Mouse (Mus musculus) ES-E14 (cell line): ENCODE measurements around the gene Alkbh2.
A peak's percentile ranks its signal among the peaks of the same experiment; 100 is the strongest.

Experiments used
- CHD2 ChIP-seq: IDR thresholded peaks from 2 replicates; pipeline ENCODE4 v1.6.1; 2014; ENCODE audit warnings: mild to moderate bottlenecking, low read depth, low read length, inconsistent platforms
- HCFC1 ChIP-seq: IDR thresholded peaks from 2 replicates; pipeline ENCODE4 v1.6.1; 2012; ENCODE audit warnings: low read length, inconsistent platforms, borderline replicate concordance; ENCODE audit not compliant: insufficient read depth
- MAFK ChIP-seq: IDR thresholded peaks from 2 replicates; pipeline ENCODE4 v1.6.1; 2014; ENCODE audit warnings: mild to moderate bottlenecking, low read depth, low read length, inconsistent platforms; ENCODE audit not compliant: insufficient read depth
- ZC3H11A ChIP-seq: IDR thresholded peaks from 2 replicates; pipeline ENCODE4 v1.6.1; 2012; ENCODE audit warnings: low read depth, mild to moderate bottlenecking, inconsistent platforms, low read length, borderline replicate concordance
- ZNF384 ChIP-seq: IDR thresholded peaks from 2 replicates; pipeline ENCODE4 v1.6.1; 2012; ENCODE audit warnings: low read depth, low read length, inconsistent platforms

DNA sequence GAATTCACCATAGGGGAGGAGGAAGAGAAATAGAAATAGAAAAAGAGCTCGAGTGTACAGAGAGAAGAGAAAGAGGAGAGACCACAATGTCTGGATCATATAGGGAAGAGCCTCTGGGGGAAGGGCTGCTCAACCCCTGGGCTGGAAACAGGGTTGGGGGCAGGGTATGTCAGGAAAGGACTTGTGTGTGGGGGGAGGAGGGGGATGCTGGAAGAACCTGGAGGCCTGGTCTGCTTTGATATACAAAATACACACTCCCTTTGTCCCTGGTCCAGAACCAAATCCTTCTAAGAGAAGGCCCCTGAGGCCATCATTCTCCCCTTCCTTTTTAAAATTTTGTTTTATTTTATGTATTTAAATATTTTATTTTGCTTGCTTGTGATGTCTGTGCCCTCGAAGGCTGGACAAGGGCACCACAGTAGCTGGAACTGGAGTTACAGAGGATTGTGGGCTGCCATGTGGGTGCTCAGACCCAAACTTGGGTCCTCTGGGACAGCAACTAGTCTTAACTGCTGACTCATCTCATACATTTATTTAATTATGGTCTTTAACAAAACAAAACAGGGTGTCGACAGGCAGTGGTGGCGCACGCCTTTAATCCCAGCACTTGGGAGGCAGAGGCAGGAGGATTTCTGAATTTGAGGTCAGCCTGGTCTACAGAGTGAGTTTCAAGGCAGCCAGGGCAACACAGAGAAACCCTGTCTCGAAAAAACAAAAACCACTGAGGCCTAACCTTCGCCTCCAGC lies 1.3 kb downstream of the Alkbh2 start:
- TF ChIP-seq ZC3H11A (no peak), CHD2 (no peak), MAFK (peak; percentile 62), HCFC1 (no peak), ZNF384 (no peak)
